Mouse (Mus musculus) forebrain, postnatal 0 days (tissue): ENCODE measurements around the gene Wdr26. TPM values are rescaled to one million over a fixed set of nuclear protein-coding genes. Genes with fewer than 3 reads are reported as not detected.

Experiments used
- ATAC-seq: fragments of 200-750 bp; cut with Nextera tagmentation; 2 replicates; pipeline ENCODE4 v1.8.0; 2017; ENCODE audit warnings: mild to moderate bottlenecking, moderate library complexity
- DNase-seq: peaks from one replicate; pipeline ENCODE4 v3.0.0-alpha.2; 2015
- H3K27ac ChIP-seq: fragments of 300-500 bp; sonication (generic); 2 replicates; pipeline ENCODE4 v1.5.1; 2014; ENCODE audit warnings: low read depth, mild to moderate bottlenecking, antibody characterized with exemption, low read length, moderate library complexity, mixed read lengths
- H3K27me3 ChIP-seq: fragments of 300-500 bp; sonication (generic); 2 replicates; pipeline ENCODE4 v1.6.1; 2014; ENCODE audit warnings: mild to moderate bottlenecking, low read length, mixed read lengths; ENCODE audit not compliant: insufficient read depth
- H3K36me3 ChIP-seq: fragments of 300-500 bp; sonication (generic); 2 replicates; pipeline ENCODE4 v1.6.1; 2014; ENCODE audit warnings: mild to moderate bottlenecking, moderate library complexity; ENCODE audit not compliant: insufficient read depth
- H3K4me1 ChIP-seq: fragments of 300-500 bp; sonication (generic); 2 replicates; pipeline ENCODE4 v1.6.1; 2014; ENCODE audit warnings: antibody characterized with exemption; ENCODE audit not compliant: insufficient read depth
- H3K4me2 ChIP-seq: fragments of 300-500 bp; sonication (generic); 2 replicates; pipeline ENCODE4 v1.6.1; 2014; ENCODE audit warnings: low read depth, mild to moderate bottlenecking, moderate library complexity
- H3K4me3 ChIP-seq: fragments of 300-500 bp; sonication (generic); 2 replicates; pipeline ENCODE4 v1.5.1; 2014; ENCODE audit warnings: low read depth, low read length, mixed read lengths
- H3K9ac ChIP-seq: fragments of 300-500 bp; sonication (generic); 2 replicates; pipeline ENCODE4 v1.6.1; 2014; ENCODE audit warnings: mild to moderate bottlenecking
- H3K9me3 ChIP-seq: fragments of 300-500 bp; sonication (generic); 2 replicates; pipeline ENCODE4 v1.6.1; 2016; ENCODE audit warnings: low read length
- CTCF ChIP-seq: sonication (generic); IDR thresholded peaks from 2 replicates; pipeline ENCODE4 v1.5.1; 2016; ENCODE audit warnings: antibody characterized with exemption, control low read depth, low read depth
- WGBS: fragments of 180-500 bp; shearing (Covaris S2); extraction: QIAGEN DNeasy Blood & Tissue Kit; methylation state at CpG from one replicate; pipeline ENCODE4 v1.1.7; 2014; 5-methylcytosine and 5-hydroxymethylcytosine counted together
- polyA plus RNA-seq: library from polyadenylated mRNA; unstranded; fragments of >200 nt; fragmentation: Nextera tagmentation; extraction: Ambion mirVana; gene quantifications from 2 replicates; pipeline ENCODE4 v1.2.1, GENCODE M21; 2015
- total RNA-seq: library from RNA; depleted of rRNA; stranded (reverse); fragments of >200 nt; gene quantifications from 2 replicates; pipeline ENCODE4 v1.2.3, GENCODE M21; 2014

Wdr26 gene
- total and polyA plus RNA-seq, 2 experiments from 2014 or later: 43.0 to 55.6 TPM

GRCm38 (mm10) chr1:181249537-181249936, 37.7 kb upstream of the Wdr26 start:
- Histone ChIP-seq H3K9me3 (0 out of 2 replicates have a peak, but pooled peaks cover 4% of the 10 kb centered on the region), H3K4me3 (no peak overlapping the region), H3K36me3 (no peaks in the 10 kb centered on the region), H3K4me2 (no peak overlapping the region), H3K4me1 (no peaks in the 10 kb centered on the region), H3K27me3 (no peaks in the 10 kb centered on the region), H3K9ac (no peak overlapping the region), H3K27ac (no peak overlapping the region)
- ATAC-seq: no peak
- DNase-seq: no peak
- no peak for TF ChIP-seq CTCF
- WGBS: 96% methylated on average over 6 of the region's 6 CpGs

- no peaks in the 10 kb centered on the region for H3K36me3 ChIP-seq
- no peak overlapping the region for H3K27ac ChIP-seq
- H3K9ac ChIP-seq: no peak overlapping the region
- H3K4me3 ChIP-seq: no peak overlapping the region
- DNase-seq (no peak), ATAC-seq (no peak)
- TF ChIP-seq CTCF: no peak
- no peak overlapping the region for H3K4me2 ChIP-seq
- WGBS: 79% methylated on average over 3 of the region's 3 CpGs
- 0 out of 2 replicates have a peak, but pooled peaks cover 4% of the 10 kb centered on the region for H3K9me3 ChIP-seq
- H3K27me3 ChIP-seq: no peaks in the 10 kb centered on the region
- no peaks in the 10 kb centered on the region for H3K4me1 ChIP-seq
Observed at GRCm38 (mm10) chr1:181247175-181247574, 35.4 kb upstream of the Wdr26 start.

GRCm38 (mm10) chr1:181246487-181247138, 34.8 kb upstream of the Wdr26 start:
- no peak for ATAC-seq
- TF ChIP-seq CTCF: no peak

GRCm38 (mm10) chr1:181245554-181246486, 34.0 kb upstream of the Wdr26 start:
- no peaks in the 10 kb centered on the region for H3K27me3 ChIP-seq
- H3K9me3 ChIP-seq: 0 out of 2 replicates have a peak, but pooled peaks cover 4% of the 10 kb centered on the region

More at GRCm38 (mm10) chr1:181246487-181247138, 34.8 kb upstream of the Wdr26 start:
- Histone ChIP-seq H3K36me3 (no peaks in the 10 kb centered on the region), H3K9ac (no peak overlapping the region), H3K27ac (no peak overlapping the region), H3K27me3 (no peaks in the 10 kb centered on the region), H3K4me1 (no peaks in the 10 kb centered on the region), H3K9me3 (0 out of 2 replicates have a peak, but pooled peaks cover 4% of the 10 kb centered on the region), H3K4me2 (no peak overlapping the region), H3K4me3 (no peak overlapping the region)
- 36% methylated on average over 7 of the region's 7 CpGs for WGBS
- no peak for DNase-seq

GRCm38 (mm10) chr1:181245067-181245466, 33.3 kb upstream of the Wdr26 start:
- no peak for DNase-seq
- Histone ChIP-seq H3K4me2 (no peak overlapping the region), H3K36me3 (no peaks in the 10 kb centered on the region), H3K9me3 (no peaks in the 10 kb centered on the region), H3K27ac (no peak overlapping the region), H3K27me3 (no peaks in the 10 kb centered on the region), H3K4me1 (no peaks in the 10 kb centered on the region), H3K9ac (no peak overlapping the region), H3K4me3 (no peak overlapping the region)
- TF ChIP-seq CTCF: no peak
- WGBS: 93% methylated on average over 2 of the region's 2 CpGs
- no peak for ATAC-seq

More at GRCm38 (mm10) chr1:181245554-181246486, 34.0 kb upstream of the Wdr26 start:
- H3K4me1 ChIP-seq: no peaks in the 10 kb centered on the region
- H3K36me3 ChIP-seq: no peaks in the 10 kb centered on the region
- DNase-seq (no peak), ATAC-seq (no peak)
- no peak overlapping the region for H3K4me2 ChIP-seq
- H3K27ac ChIP-seq: no peak overlapping the region
- H3K4me3 ChIP-seq: no peak overlapping the region
- 83% methylated on average over 11 of the region's 11 CpGs for WGBS
- TF ChIP-seq CTCF: no peak
- H3K9ac ChIP-seq: no peak overlapping the region

GRCm38 (mm10) chr1:181241185-181241584, 29.4 kb upstream of the Wdr26 start:
- Histone ChIP-seq H3K27me3 (no peaks in the 10 kb centered on the region), H3K36me3 (no peaks in the 10 kb centered on the region), H3K4me1 (no peaks in the 10 kb centered on the region), H3K9me3 (no peaks in the 10 kb centered on the region), H3K4me2 (no peak overlapping the region), H3K9ac (no peak overlapping the region), H3K27ac (no peak overlapping the region), H3K4me3 (no peak overlapping the region)
- no peak for TF ChIP-seq CTCF
- ATAC-seq (no peak), DNase-seq (no peak)
- WGBS: over 99% methylated on average over 3 of the region's 3 CpGs

GRCm38 (mm10) chr1:181237332-181237731, 25.5 kb upstream of the Wdr26 start:
- no peaks in the 10 kb centered on the region for H3K27me3 ChIP-seq
- no peak for TF ChIP-seq CTCF

More at GRCm38 (mm10) chr1:181237332-181237731, 25.5 kb upstream of the Wdr26 start:
- no peaks in the 10 kb centered on the region for H3K36me3 ChIP-seq
- no peak overlapping the region for H3K4me3 ChIP-seq
- no peaks in the 10 kb centered on the region for H3K4me1 ChIP-seq
- H3K9ac ChIP-seq: no peak overlapping the region
- ATAC-seq (no peak), DNase-seq (no peak)
- H3K27ac ChIP-seq: no peak overlapping the region
- no peaks in the 10 kb centered on the region for H3K9me3 ChIP-seq
- WGBS: 66% methylated on average over 5 of the region's 5 CpGs
- no peak overlapping the region for H3K4me2 ChIP-seq
